Mouse (Mus musculus): ENCODE data around the gene Pcnt. TPM values are rescaled to one million over a fixed set of nuclear protein-coding genes. Genes with fewer than 3 reads are reported as not detected.

Pcnt gene
- polyA plus RNA-seq, 1 experiment from 2014 or later = 5.4 TPM

GRCm38 (mm10) chr10:76334350-76334749 is 108.2 kb downstream of the Pcnt start:
- no peaks in the 10 kb centered on the region for H3K27me3 ChIP-seq (ENCODE audit: insufficient read depth, low read length)
- ATAC-seq (no peak), DNase-seq (no peak)
- H3K4me1 ChIP-seq (ENCODE audit: insufficient read depth) = peaks cover 5% of the 10 kb centered on the region; the same call in 1 of the 2 replicates
- H3K36me3 ChIP-seq (replicated peaks; ENCODE audit: insufficient read depth, low read length) = no peaks in the 10 kb centered on the region
- H3K4me2 ChIP-seq (ENCODE audit: low read depth, low read length) = no peak overlapping the region
- no peak overlapping the region for H3K4me3 ChIP-seq (ENCODE audit: low read depth, low read length)
- H3K9me3 ChIP-seq (ENCODE audit: low read length) = no peaks in the 10 kb centered on the region
- WGBS (ENCODE audit: insufficient replicate concordance) = 55% methylated on average over 4 of the region's 4 CpGs
- TF ChIP-seq CTCF (IDR thresholded peaks at IDR 0.05; ENCODE audit: low read depth) (no peak), EP300 (IDR thresholded peaks at IDR 0.05; ENCODE audit: low read depth) (no peak)
- no peak overlapping the region for H3K9ac ChIP-seq (replicated peaks)
- no peak overlapping the region for H3K27ac ChIP-seq (ENCODE audit: low read depth)

GRCm38 (mm10) chr10:76332040-76332439 is 110.5 kb downstream of the Pcnt start:
- Histone ChIP-seq H3K4me2 (ENCODE audit: low read depth, low read length) (no peak overlapping the region), H3K9ac (replicated peaks) (no peak overlapping the region), H3K4me1 (ENCODE audit: insufficient read depth) (peaks cover 5% of the 10 kb centered on the region; the same call in 1 of the 2 replicates), H3K36me3 (replicated peaks; ENCODE audit: insufficient read depth, low read length) (no peaks in the 10 kb centered on the region), H3K4me3 (ENCODE audit: low read depth, low read length) (no peak overlapping the region), H3K9me3 (ENCODE audit: low read length) (no peaks in the 10 kb centered on the region), H3K27ac (ENCODE audit: low read depth) (no peak overlapping the region), H3K27me3 (ENCODE audit: insufficient read depth, low read length) (no peaks in the 10 kb centered on the region)
- WGBS (ENCODE audit: insufficient replicate concordance) = 80% methylated on average over 2 of the region's 2 CpGs
- no peak for TF ChIP-seq CTCF (IDR thresholded peaks at IDR 0.05; ENCODE audit: low read depth)
- TF ChIP-seq EP300 (IDR thresholded peaks at IDR 0.05; ENCODE audit: low read depth) = no peak
- DNase-seq (no peak), ATAC-seq (no peak)

- H3K4me3 ChIP-seq (ENCODE audit: low read depth, low read length) = no peak overlapping the region
- H3K9ac ChIP-seq (replicated peaks) = no peak overlapping the region
- ATAC-seq = no peak
- no peaks in the 10 kb centered on the region for H3K36me3 ChIP-seq (replicated peaks; ENCODE audit: insufficient read depth, low read length)
- no peaks in the 10 kb centered on the region for H3K27me3 ChIP-seq (ENCODE audit: insufficient read depth, low read length)
- no peak for DNase-seq
- 50% methylated on average over 4 of the region's 4 CpGs for WGBS (ENCODE audit: insufficient replicate concordance)
- H3K4me1 ChIP-seq (ENCODE audit: insufficient read depth) = no peaks in the 10 kb centered on the region
- H3K4me2 ChIP-seq (ENCODE audit: low read depth, low read length) = no peak overlapping the region
- TF ChIP-seq EP300 (IDR thresholded peaks at IDR 0.05; ENCODE audit: low read depth) = no peak
- no peak for TF ChIP-seq CTCF (IDR thresholded peaks at IDR 0.05; ENCODE audit: low read depth)
- no peak overlapping the region for H3K27ac ChIP-seq (ENCODE audit: low read depth)
- H3K9me3 ChIP-seq (ENCODE audit: low read length) = no peaks in the 10 kb centered on the region
Measured at GRCm38 (mm10) chr10:76329093-76329492, 113.5 kb downstream of the Pcnt start.

GRCm38 (mm10) chr10:76328574-76328973 is 114.0 kb downstream of the Pcnt start:
- DNase-seq = no peak
- Histone ChIP-seq H3K4me2 (ENCODE audit: low read depth, low read length) (no peak overlapping the region), H3K4me1 (ENCODE audit: insufficient read depth) (no peaks in the 10 kb centered on the region), H3K27me3 (ENCODE audit: insufficient read depth, low read length) (no peaks in the 10 kb centered on the region), H3K27ac (ENCODE audit: low read depth) (no peak overlapping the region), H3K36me3 (replicated peaks; ENCODE audit: insufficient read depth, low read length) (no peaks in the 10 kb centered on the region), H3K9ac (replicated peaks) (no peak overlapping the region), H3K4me3 (ENCODE audit: low read depth, low read length) (no peak overlapping the region), H3K9me3 (ENCODE audit: low read length) (no peaks in the 10 kb centered on the region)
- TF ChIP-seq CTCF (IDR thresholded peaks at IDR 0.05; ENCODE audit: low read depth) = no peak
- TF ChIP-seq EP300 (IDR thresholded peaks at IDR 0.05; ENCODE audit: low read depth) = no peak
- 65% methylated on average over 3 of the region's 3 CpGs for WGBS (ENCODE audit: insufficient replicate concordance)
- ATAC-seq = no peak

GRCm38 (mm10) chr10:76326304-76327006 is 116.1 kb downstream of the Pcnt start:
- Histone ChIP-seq H3K4me1 (ENCODE audit: insufficient read depth) (no peaks in the 10 kb centered on the region), H3K9me3 (ENCODE audit: low read length) (no peaks in the 10 kb centered on the region), H3K27ac (ENCODE audit: low read depth) (no peak overlapping the region), H3K36me3 (replicated peaks; ENCODE audit: insufficient read depth, low read length) (no peaks in the 10 kb centered on the region), H3K27me3 (ENCODE audit: insufficient read depth, low read length) (no peaks in the 10 kb centered on the region), H3K4me2 (ENCODE audit: low read depth, low read length) (no peak overlapping the region), H3K9ac (replicated peaks) (no peak overlapping the region), H3K4me3 (ENCODE audit: low read depth, low read length) (no peak overlapping the region)
- peak; percentile 60 for TF ChIP-seq CTCF (IDR thresholded peaks at IDR 0.05; ENCODE audit: low read depth)
- no peak for TF ChIP-seq EP300 (IDR thresholded peaks at IDR 0.05; ENCODE audit: low read depth)
- 70% methylated on average over 6 of the region's 6 CpGs for WGBS (ENCODE audit: insufficient replicate concordance)
- DNase-seq (peak; percentile 41), ATAC-seq (no peak)

- H3K27ac ChIP-seq (ENCODE audit: low read depth) = no peak overlapping the region
- H3K9ac ChIP-seq (replicated peaks) = no peak overlapping the region
- 86% methylated on average over 12 of the region's 12 CpGs for WGBS (ENCODE audit: insufficient replicate concordance)
- H3K4me3 ChIP-seq (ENCODE audit: low read depth, low read length) = no peak overlapping the region
- DNase-seq = no peak
- peaks cover 7% of the 10 kb centered on the region for H3K36me3 ChIP-seq (replicated peaks; ENCODE audit: insufficient read depth, low read length)
- no peaks in the 10 kb centered on the region for H3K4me1 ChIP-seq (ENCODE audit: insufficient read depth)
- H3K4me2 ChIP-seq (ENCODE audit: low read depth, low read length) = no peak overlapping the region
- TF ChIP-seq EP300 (IDR thresholded peaks at IDR 0.05; ENCODE audit: low read depth) = no peak
- TF ChIP-seq CTCF (IDR thresholded peaks at IDR 0.05; ENCODE audit: low read depth) = no peak
- H3K27me3 ChIP-seq (ENCODE audit: insufficient read depth, low read length) = no peaks in the 10 kb centered on the region
- ATAC-seq = no peak
- no peaks in the 10 kb centered on the region for H3K9me3 ChIP-seq (ENCODE audit: low read length)
Measured at GRCm38 (mm10) chr10:76317623-76318022, 125.0 kb downstream of the Pcnt start.

Measured in liver, postnatal 0 days (tissue).